Mouse (Mus musculus) fat pad, adult 2 months (tissue): Measurements from ENCODE around the gene Lcp2.

Source experiments
- DNase-seq: peaks from one replicate; pipeline ENCODE4 v3.0.0-alpha.2; 2011; ENCODE audit warnings: low read depth, low spot score; ENCODE audit errors: extremely low read depth

The Lcp2 gene

GRCm38 (mm10) chr11:34042808-34043207 lies 3.9 kb upstream of the Lcp2 start:
- no peak for DNase-seq

GRCm38 (mm10) chr11:34047542-34047937 lies 820 bp downstream of the Lcp2 start:
- DNase-seq, result no peak

DNA sequence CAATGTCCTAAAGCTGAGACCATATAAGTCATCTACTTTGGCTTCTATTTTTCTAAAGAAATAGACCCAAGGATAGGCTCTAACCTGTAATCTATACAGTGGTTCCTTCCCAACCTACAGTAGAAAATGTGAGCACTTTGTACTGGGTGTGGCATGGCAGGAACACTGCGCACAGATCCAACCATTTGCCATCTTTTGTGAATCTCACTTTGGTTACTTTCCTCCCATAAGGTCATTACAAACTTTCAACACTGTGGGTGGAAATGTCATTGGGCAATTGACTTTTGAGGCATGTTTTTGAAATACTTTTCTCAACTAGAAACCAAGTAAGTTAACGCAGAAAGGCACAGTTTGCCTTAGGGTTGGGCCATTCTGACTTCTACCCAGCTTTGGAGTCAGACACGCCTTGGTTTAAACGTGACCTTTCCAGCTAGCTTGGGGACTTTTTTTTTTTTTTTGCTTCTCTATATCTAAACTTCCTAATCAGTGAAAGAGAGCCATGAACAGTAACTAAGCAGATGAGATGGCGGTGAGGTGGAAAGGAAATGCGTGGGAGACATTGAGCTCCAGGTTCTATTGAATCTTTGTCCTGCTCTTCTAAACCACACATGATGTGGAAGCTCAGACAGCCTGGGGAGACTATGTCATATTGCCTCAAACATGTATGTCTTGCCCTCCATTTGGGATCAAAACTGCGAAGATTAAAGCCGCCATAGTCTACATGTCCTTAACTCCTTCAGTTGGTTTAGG lies 1.8 kb downstream of the Lcp2 start:
- DNase-seq, result no peak

DNA sequence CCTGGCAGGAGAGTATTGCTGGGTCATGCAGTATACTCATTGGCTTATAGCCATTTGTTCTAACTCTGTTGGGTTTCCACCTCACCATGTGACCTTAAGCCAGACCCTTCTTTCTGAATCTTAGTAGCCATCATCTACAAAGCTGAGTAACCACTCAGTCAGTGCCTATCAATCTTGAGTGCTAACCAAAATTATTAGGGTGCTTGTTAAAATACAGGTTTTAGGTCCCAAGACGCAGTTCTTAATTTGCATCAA lies 2.3 kb downstream of the Lcp2 start:
- no peak for DNase-seq

- no peak for DNase-seq
These were observed 3.3 kb downstream of the Lcp2 start for GRCm38 (mm10) chr11:34050063-34050462.

DNA sequence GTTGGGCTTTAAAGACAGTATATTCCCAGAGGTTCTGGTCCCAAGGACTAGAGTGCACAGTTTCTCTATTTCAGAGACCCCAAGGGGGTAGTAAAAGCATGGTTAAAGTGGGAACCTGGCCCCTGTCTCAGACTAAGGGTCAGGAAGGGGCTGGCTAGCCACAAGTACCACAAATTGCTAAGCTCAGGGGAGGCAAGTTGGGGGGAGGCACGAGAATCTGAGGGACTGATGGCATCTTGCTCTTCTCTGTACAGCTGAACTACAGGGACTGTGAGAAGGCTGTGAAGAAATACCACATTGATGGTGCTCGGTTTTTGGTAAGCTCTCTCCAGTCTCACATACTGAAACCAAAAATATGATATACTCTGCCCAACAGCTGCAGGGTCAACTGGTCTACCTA lies 3.9 kb downstream of the Lcp2 start:
- no peak for DNase-seq

GRCm38 (mm10) chr11:34053031-34053818 lies 6.5 kb downstream of the Lcp2 start:
- no peak for DNase-seq

DNA sequence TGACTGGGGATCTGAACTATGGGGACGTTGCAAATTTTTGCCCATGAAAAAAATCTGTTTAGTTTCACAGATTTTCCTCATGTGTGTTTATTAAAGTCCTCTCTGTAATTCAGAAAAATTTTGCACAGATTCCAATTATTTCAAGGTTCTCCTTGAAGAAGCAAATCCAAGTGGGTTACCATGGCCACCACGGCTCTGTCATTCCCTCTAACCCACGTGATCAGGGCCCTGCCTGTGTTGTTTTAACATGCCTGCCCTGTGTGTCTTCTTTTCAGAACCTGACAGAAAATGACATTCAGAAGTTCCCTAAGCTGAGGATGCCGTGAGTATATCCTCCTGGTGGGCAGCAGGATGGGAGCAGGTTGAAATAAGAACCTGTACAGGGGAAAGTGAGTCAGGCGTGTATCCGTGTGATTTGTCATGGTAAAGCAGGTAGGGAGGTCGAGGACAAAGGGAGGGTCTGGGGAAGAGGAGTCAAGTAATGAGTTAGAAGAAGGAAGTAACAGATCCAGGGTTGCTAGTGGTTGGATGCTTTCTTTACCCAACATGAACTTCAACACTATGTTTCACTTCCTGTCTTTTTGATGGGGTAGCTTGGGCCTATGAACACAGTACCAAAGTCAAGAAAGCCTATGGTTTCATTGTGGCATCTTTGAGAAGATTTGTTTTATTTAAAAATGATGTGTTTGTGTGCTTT lies 7.5 kb downstream of the Lcp2 start:
- DNase-seq, result no peak

DNA sequence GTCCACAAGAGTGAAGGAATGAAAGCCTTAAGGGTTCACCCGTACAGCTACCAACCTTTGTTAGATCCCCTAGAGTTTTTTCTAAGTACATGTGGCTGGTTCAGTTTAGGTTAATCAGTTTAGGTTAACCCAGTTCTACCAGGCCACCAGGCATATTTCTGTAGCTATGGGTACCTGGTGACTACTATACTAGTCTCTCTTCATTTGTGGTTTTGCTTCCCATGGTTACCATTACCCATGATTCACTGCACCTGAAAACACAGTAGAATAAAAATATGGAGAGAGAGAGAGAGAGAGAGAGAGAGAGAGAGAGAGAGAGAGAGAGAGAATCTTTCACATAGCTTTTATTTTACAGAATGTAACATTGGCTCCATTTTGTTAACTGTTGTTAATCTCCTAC lies 10.0 kb downstream of the Lcp2 start:
- DNase-seq, result no peak

- DNase-seq, result no peak
These were observed 11.6 kb downstream of the Lcp2 start for GRCm38 (mm10) chr11:34058332-34058731.

DNA sequence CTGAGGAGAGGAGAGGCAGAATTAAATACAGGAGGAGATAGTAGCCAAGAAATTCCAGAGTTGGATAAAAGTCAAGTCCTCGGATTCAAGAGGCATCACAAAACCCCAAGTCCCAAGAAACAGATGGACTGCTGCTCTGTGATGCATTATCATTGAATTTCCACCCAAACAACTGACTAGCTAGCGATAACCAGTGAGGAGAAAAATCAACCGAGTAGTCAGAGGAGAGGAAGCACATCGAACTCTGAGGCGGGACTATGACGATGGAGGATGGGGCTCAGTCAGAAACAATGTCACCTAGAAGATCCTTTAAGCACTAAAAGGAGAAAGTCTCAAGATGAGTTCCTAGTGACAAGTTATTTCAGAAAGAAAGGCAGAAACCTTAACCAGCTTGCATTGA lies 12.2 kb downstream of the Lcp2 start:
- DNase-seq, result no peak

- DNase-seq, result no peak
These were observed 15.0 kb downstream of the Lcp2 start for GRCm38 (mm10) chr11:34061740-34062139.

DNA sequence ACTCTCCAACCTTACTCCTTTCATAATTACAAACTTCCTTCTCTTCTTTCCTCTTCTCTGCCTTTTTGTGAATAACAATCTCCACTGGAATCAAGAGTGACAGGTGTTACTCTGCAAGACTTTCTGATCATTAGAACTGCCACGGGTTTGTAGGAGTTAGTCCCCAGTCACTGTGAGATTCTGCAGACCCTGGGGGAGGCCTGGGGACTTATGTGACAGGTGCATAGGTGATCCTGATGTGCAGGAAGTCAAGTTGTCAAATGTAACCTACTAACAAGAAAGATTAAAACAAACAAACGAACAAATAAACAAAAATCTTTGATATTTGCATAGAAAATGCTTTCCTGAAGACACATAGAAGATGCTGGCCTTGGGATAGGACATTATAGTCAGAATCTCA lies 16.5 kb downstream of the Lcp2 start:
- no peak for DNase-seq

- DNase-seq, result no peak
These were observed 17.2 kb downstream of the Lcp2 start for GRCm38 (mm10) chr11:34063702-34064485.

GRCm38 (mm10) chr11:34070596-34070995 lies 23.9 kb downstream of the Lcp2 start:
- no peak for DNase-seq

DNA sequence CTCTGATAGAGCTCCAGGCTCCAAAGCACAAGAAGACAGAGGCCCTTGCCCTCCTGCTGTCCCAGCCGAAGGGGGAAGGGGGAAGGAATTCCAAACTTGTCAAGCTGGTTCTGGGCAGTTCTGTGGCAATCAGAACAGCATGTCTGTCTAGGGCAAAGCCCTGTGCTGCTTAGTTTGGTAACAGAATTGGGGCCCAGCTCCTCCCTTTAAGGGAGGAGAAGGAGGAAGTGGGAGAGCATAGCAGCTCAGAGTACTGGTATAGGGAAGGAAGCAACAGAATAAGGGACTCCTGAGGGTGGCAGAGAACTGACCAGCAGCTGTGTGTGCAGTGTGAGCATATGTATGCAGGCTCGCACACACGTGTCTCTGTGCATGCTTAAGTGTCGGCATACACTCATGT lies 25.6 kb downstream of the Lcp2 start:
- DNase-seq, result peak; percentile 47

GRCm38 (mm10) chr11:34073776-34074175 lies 27.1 kb downstream of the Lcp2 start:
- DNase-seq, result no peak

GRCm38 (mm10) chr11:34077870-34078269 lies 31.1 kb downstream of the Lcp2 start:
- no peak for DNase-seq

- DNase-seq, result no peak
These were observed 31.9 kb downstream of the Lcp2 start for GRCm38 (mm10) chr11:34078581-34078980.

GRCm38 (mm10) chr11:34079542-34080464 lies 33.1 kb downstream of the Lcp2 start:
- DNase-seq, result no peak
